Comparison of ENCODE assay signal across 12 mouse cellular contexts in genomic region chr19:55185074-55185473, GRCm38 (mm10). TPM values are rescaled to one million over a fixed set of nuclear protein-coding genes. Genes with fewer than 3 reads are reported as not detected.
A peak's percentile ranks its signal among the peaks of the same experiment; 100 is the strongest.
DNase-seq lines count a peak whose midpoint lies in the region; ATAC-seq and TF ChIP-seq lines count a peak whose summit lies in the region.
"Had no signal": no experiment of that assay in that cellular context is flagged by ENCODE, and none has a peak within 500 bp of the region (broad histone marks: within the 10 kb centered on the region; RNA-seq: fewer than 3 reads in every experiment).

No protein-coding gene starts in this region.

- H3K9ac ChIP-seq in forebrain, embryonic 14.5 days (ENCODE audit: low read length), result no peak overlapping the region
- no peak overlapping the region for H3K9ac ChIP-seq in midbrain, embryonic 12.5 days (replicated peaks)

- DNase-seq in layer of hippocampus, adult 2 months (ENCODE audit: low spot score in 2 of 2), result no peak
- DNase-seq in layer of hippocampus, postnatal 25 days (ENCODE audit: extremely low spot score in 1 of 2, low spot score in 1 of 2), result no peak
- no peak for DNase-seq in forebrain, embryonic 14.5 days (ENCODE audit: low spot score)
- peak; percentile 76 for DNase-seq in retina, postnatal 1 day
- DNase-seq in cerebellum, postnatal 4 days (ENCODE audit: low spot score in 2 of 2), result no peak
- DNase-seq in cerebellum, adult 8-10 months, result no peak
- DNase-seq: heart, postnatal 4 days had no signal

- peak overlapping the region; percentile 86 for H3K27ac ChIP-seq in layer of hippocampus, adult 2 months
- H3K27ac ChIP-seq in forebrain, embryonic 14.5 days (ENCODE audit: low read depth, low read length), result no peak overlapping the region
- peak overlapping the region; percentile 44 for H3K27ac ChIP-seq in midbrain, embryonic 12.5 days (replicated peaks)

- H3K4me2 ChIP-seq in forebrain, embryonic 14.5 days (ENCODE audit: low read length), result no peak overlapping the region
- no peak overlapping the region for H3K4me2 ChIP-seq in midbrain, embryonic 12.5 days (replicated peaks)

- TF ChIP-seq CTCF in layer of hippocampus, adult 2 months (conservative IDR thresholded peaks at IDR 0.05), result no peak

- 0 out of 2 replicates have a peak, but pooled peaks have one; percentile 61 for ATAC-seq in forebrain, embryonic 14.5 days
- ATAC-seq in midbrain, embryonic 12.5 days (ENCODE audit: low FRiP score, low read depth), result peak; percentile 54; the same call in 1 of the 2 replicates

- H3K4me3 ChIP-seq in layer of hippocampus, adult 2 months, result no peak overlapping the region
- H3K4me3 ChIP-seq in forebrain, embryonic 14.5 days (ENCODE audit: low read depth, low read length), result no peak overlapping the region
- H3K4me3 ChIP-seq in midbrain, embryonic 12.5 days, result no peak overlapping the region

- H3K9me3 ChIP-seq in forebrain, embryonic 14.5 days (replicated peaks; ENCODE audit: control insufficient read depth, low read length), result no peaks in the 10 kb centered on the region
- no peaks in the 10 kb centered on the region for H3K9me3 ChIP-seq in midbrain, embryonic 12.5 days

- H3K4me1 ChIP-seq in forebrain, embryonic 14.5 days (ENCODE audit: control insufficient read depth, insufficient read depth, low read length), result peaks cover 7% of the 10 kb centered on the region
- H3K4me1 ChIP-seq in midbrain, embryonic 12.5 days, result peaks cover 17% of the 10 kb centered on the region

- H3K27me3 ChIP-seq in forebrain, embryonic 14.5 days (replicated peaks; ENCODE audit: control insufficient read depth, insufficient read depth, low read length), result no peaks in the 10 kb centered on the region
- H3K27me3 ChIP-seq in midbrain, embryonic 12.5 days, result no peaks in the 10 kb centered on the region

- 38% methylated on average over 7 of the region's 7 CpGs for WGBS in forebrain, embryonic 14.5 days
- 39% methylated on average over 7 of the region's 7 CpGs for WGBS in midbrain, embryonic 12.5 days

- H3K36me3 ChIP-seq in forebrain, embryonic 14.5 days (ENCODE audit: control insufficient read depth, insufficient read depth, low read length), result no peaks in the 10 kb centered on the region
- H3K36me3 ChIP-seq in midbrain, embryonic 12.5 days, result no peaks in the 10 kb centered on the region

RNA-seq across cellular contexts. Expression of gene Tectb, which starts 4.5 kb away (rescaled TPM):
- under 1 TPM in 1 of 2 experiments, not detected in 1; 0.15 TPM for total RNA-seq in layer of hippocampus, adult 2 months (2021)
- total RNA-seq in layer of hippocampus, postnatal 25 days (2021), result under 1 TPM in 1 of 2 experiments, not detected in 1; 0.25 TPM
- 0.24 TPM in 1 of 2 replicates, not detected in the other for polyA plus RNA-seq in forebrain, embryonic 14.5 days (2014; fragmentation: Nextera tagmentation; extraction: Ambion mirVana)
- 0.31 TPM in 2 replicates for polyA plus RNA-seq in midbrain, embryonic 12.5 days (2016; fragmentation: Nextera tagmentation; extraction: Ambion mirVana)
- total RNA-seq: gastrocnemius, adult 18-20 months; MEL had no signal
- polyA plus RNA-seq: kidney, embryonic 14.5 days had no signal

RNA-seq across cellular contexts. Expression of gene Gucy2g, which starts 56.0 kb away (rescaled TPM):
- 1 to 10 TPM in 1 of 2 experiments, under 1 TPM in 1; 0.69 to 1.0 TPM for total RNA-seq in layer of hippocampus, adult 2 months (2021)
- total RNA-seq in layer of hippocampus, postnatal 25 days (2021), result under 1 TPM; 0.57 to 0.99 TPM
- polyA plus RNA-seq in forebrain, embryonic 14.5 days (2014; fragmentation: Nextera tagmentation; extraction: Ambion mirVana), result 0.04 TPM in 1 of 2 replicates, not detected in the other
- not detected in 2 replicates for polyA plus RNA-seq in midbrain, embryonic 12.5 days (2016; fragmentation: Nextera tagmentation; extraction: Ambion mirVana)
- total RNA-seq: heart, postnatal 4 days; liver, adult 2 months had no signal

RNA-seq across cellular contexts. Expression of gene Gpam, which starts 58.0 kb away (rescaled TPM):
- total RNA-seq in layer of hippocampus, adult 2 months (2021), result 10 to 100 TPM; 40.9 to 44.5 TPM
- total RNA-seq in layer of hippocampus, postnatal 25 days (2021), result 10 to 100 TPM; 55.6 to 58.4 TPM
- 17.2 and 21.5 TPM in 2 replicates for polyA plus RNA-seq in forebrain, embryonic 14.5 days (2014; fragmentation: Nextera tagmentation; extraction: Ambion mirVana)
- 26.2 and 27.1 TPM in 2 replicates for polyA plus RNA-seq in midbrain, embryonic 12.5 days (2016; fragmentation: Nextera tagmentation; extraction: Ambion mirVana)
